Mouse (Mus musculus): ENCODE data around the gene Soat1. TPM values are rescaled to one million over a fixed set of nuclear protein-coding genes. Genes with fewer than 3 reads are reported as not detected.

Soat1 gene
- total RNA-seq, 2 experiments from 2014 or later, result 49.3 to 55.9 TPM

- TF ChIP-seq CTCF (conservative IDR thresholded peaks at IDR 0.05), result no peak
- H3K4me3 ChIP-seq, result no peak overlapping the region
- no peak overlapping the region for H3K27ac ChIP-seq
- no peak for DNase-seq (ENCODE audit: low spot score in 2 of 2)
Observed at GRCm38 (mm10) chr1:156481826-156482225, 7.7 kb upstream of the Soat1 start.

GRCm38 (mm10) chr1:156476535-156476934, 2.4 kb upstream of the Soat1 start:
- no peak for DNase-seq (ENCODE audit: low spot score in 2 of 2)
- H3K27ac ChIP-seq, result no peak overlapping the region
- no peak for TF ChIP-seq CTCF (conservative IDR thresholded peaks at IDR 0.05)
- no peak overlapping the region for H3K4me3 ChIP-seq

- no peak for DNase-seq (ENCODE audit: low spot score in 2 of 2)
- Histone ChIP-seq H3K27ac (no peak overlapping the region), H3K4me3 (no peak overlapping the region)
- no peak for TF ChIP-seq CTCF (conservative IDR thresholded peaks at IDR 0.05)
Observed at GRCm38 (mm10) chr1:156476016-156476415, 1.9 kb upstream of the Soat1 start.

- no peak overlapping the region for H3K27ac ChIP-seq
Observed at GRCm38 (mm10) chr1:156474854-156475253, 723 bp upstream of the Soat1 start.

GRCm38 (mm10) chr1:156473003-156473402, 1.1 kb downstream of the Soat1 start:
- Histone ChIP-seq H3K4me3 (peak overlapping the region; percentile 95), H3K27ac (peak overlapping the region; percentile 67)
- no peak for TF ChIP-seq CTCF (conservative IDR thresholded peaks at IDR 0.05)
- DNase-seq (ENCODE audit: low spot score in 2 of 2), result no peak

More at GRCm38 (mm10) chr1:156474854-156475253, 723 bp upstream of the Soat1 start:
- TF ChIP-seq CTCF (conservative IDR thresholded peaks at IDR 0.05), result no peak
- no peak for DNase-seq (ENCODE audit: low spot score in 2 of 2)
- no peak overlapping the region for H3K4me3 ChIP-seq

GRCm38 (mm10) chr1:156471955-156472354, 2.2 kb downstream of the Soat1 start:
- H3K27ac ChIP-seq, result no peak overlapping the region
- DNase-seq (ENCODE audit: low spot score in 2 of 2), result no peak
- TF ChIP-seq CTCF (conservative IDR thresholded peaks at IDR 0.05), result no peak
- no peak overlapping the region for H3K4me3 ChIP-seq

GRCm38 (mm10) chr1:156471071-156471470, 3.1 kb downstream of the Soat1 start:
- TF ChIP-seq CTCF (conservative IDR thresholded peaks at IDR 0.05), result no peak
- no peak for DNase-seq (ENCODE audit: low spot score in 2 of 2)
- Histone ChIP-seq H3K27ac (no peak overlapping the region), H3K4me3 (no peak overlapping the region)

- DNase-seq (ENCODE audit: low spot score in 2 of 2), result no peak
- TF ChIP-seq CTCF (conservative IDR thresholded peaks at IDR 0.05), result no peak
- H3K4me3 ChIP-seq, result no peak overlapping the region
- H3K27ac ChIP-seq, result no peak overlapping the region
Observed at GRCm38 (mm10) chr1:156470557-156470956, 3.6 kb downstream of the Soat1 start.

GRCm38 (mm10) chr1:156468576-156468975, 5.6 kb downstream of the Soat1 start:
- TF ChIP-seq CTCF (conservative IDR thresholded peaks at IDR 0.05), result no peak
- H3K27ac ChIP-seq, result no peak overlapping the region
- H3K4me3 ChIP-seq, result no peak overlapping the region
- DNase-seq (ENCODE audit: low spot score in 2 of 2), result no peak

- H3K4me3 ChIP-seq, result no peak overlapping the region
- DNase-seq (ENCODE audit: low spot score in 2 of 2), result no peak
- no peak for TF ChIP-seq CTCF (conservative IDR thresholded peaks at IDR 0.05)
- peak overlapping the region; percentile 57 for H3K27ac ChIP-seq
Observed at GRCm38 (mm10) chr1:156467655-156468255, 6.4 kb downstream of the Soat1 start.

GRCm38 (mm10) chr1:156464963-156465362, 9.2 kb downstream of the Soat1 start:
- H3K27ac ChIP-seq, result no peak overlapping the region
- TF ChIP-seq CTCF (conservative IDR thresholded peaks at IDR 0.05), result no peak
- H3K4me3 ChIP-seq, result no peak overlapping the region
- DNase-seq (ENCODE audit: low spot score in 2 of 2), result no peak

GRCm38 (mm10) chr1:156463981-156464853, 9.9 kb downstream of the Soat1 start:
- Histone ChIP-seq H3K27ac (no peak overlapping the region), H3K4me3 (no peak overlapping the region)
- no peak for DNase-seq (ENCODE audit: low spot score in 2 of 2)
- TF ChIP-seq CTCF (conservative IDR thresholded peaks at IDR 0.05), result no peak

- no peak overlapping the region for H3K4me3 ChIP-seq
- DNase-seq (ENCODE audit: low spot score in 2 of 2), result no peak
- no peak for TF ChIP-seq CTCF (conservative IDR thresholded peaks at IDR 0.05)
- H3K27ac ChIP-seq, result no peak overlapping the region
Observed at GRCm38 (mm10) chr1:156462273-156462991, 11.7 kb downstream of the Soat1 start.
